Mouse (Mus musculus): ENCODE measurements around the gene Cstad. TPM values are rescaled to one million over a fixed set of nuclear protein-coding genes. Genes with fewer than 3 reads are reported as not detected.

Gene Cstad
- total RNA-seq, 2 experiments from 2014 or later = 5.0 to 5.9 TPM

DNA sequence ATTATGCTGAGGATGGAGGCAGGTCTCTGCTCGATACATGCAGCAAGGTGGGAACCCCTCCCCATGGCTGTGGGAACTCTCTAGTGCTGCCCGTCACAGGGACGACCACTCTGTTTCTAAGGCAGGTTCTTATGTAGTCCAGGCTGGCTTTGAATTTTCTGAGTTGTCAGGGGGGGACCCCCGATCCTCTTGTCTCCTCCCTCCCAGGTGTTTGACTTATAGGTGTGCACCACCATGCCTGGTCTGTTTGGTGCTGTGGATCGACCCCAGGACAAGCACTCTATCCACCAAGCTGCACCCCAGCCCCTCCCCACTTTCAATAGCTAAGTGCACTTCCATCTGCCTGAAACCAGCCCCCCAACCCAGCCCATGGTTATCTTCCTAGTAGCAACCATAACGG, 1.9 kb upstream of the Cstad start:
- DNase-seq = no peak
- intact Hi-C loops (cut with DNase I; ENCODE audit: low total_unique reads) = loop anchor here (10.0 kb wide), 1 partner anchor 118 kb away; the partner anchor contains the start of gene Ier5l

DNA sequence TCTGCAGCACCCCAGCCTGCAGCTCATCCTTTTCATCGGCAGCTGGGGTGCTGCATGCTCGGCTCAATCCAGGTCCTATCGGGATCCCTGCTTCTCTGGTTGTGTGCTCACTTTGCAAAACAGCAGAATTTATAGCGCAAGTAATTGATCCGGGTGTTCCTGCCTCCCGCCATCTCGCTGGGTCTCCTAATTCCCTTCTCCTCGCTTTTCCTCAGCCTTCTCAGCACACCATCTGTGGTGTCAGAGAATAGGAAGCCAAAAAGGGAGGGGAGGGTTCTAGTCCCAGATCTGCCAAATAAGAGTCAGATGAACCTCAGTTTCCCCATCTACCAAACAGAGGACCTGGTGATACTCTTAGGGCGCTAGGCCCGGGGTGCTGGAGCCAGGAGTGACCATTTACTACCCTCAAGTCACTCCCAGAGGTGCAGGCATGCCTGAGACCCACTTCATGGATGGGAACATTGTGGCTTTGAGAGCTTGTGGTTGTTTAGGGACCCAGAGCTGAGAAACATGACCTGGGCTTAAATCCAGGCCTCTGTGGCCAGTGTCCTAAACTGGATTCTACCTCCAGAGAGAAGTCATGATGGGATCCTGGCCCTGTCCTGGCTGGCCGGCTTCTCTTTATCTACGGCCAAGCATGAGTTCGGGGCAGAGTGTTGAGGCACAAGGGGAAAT, 1.1 kb upstream of the Cstad start:
- intact Hi-C loops (cut with DNase I; ENCODE audit: low total_unique reads) = loop anchor here (10.0 kb wide), 1 partner anchor 119 kb away; the partner anchor contains the start of gene Ier5l
- DNase-seq = no peak

GRCm38 (mm10) chr2:30595796-30596195, 956 bp downstream of the Cstad start:
- DNase-seq = no peak
- intact Hi-C loops (cut with DNase I; ENCODE audit: low total_unique reads) = loop anchor here (10.0 kb wide), 1 partner anchor 121 kb away; the partner anchor contains the start of gene Ier5l

DNA sequence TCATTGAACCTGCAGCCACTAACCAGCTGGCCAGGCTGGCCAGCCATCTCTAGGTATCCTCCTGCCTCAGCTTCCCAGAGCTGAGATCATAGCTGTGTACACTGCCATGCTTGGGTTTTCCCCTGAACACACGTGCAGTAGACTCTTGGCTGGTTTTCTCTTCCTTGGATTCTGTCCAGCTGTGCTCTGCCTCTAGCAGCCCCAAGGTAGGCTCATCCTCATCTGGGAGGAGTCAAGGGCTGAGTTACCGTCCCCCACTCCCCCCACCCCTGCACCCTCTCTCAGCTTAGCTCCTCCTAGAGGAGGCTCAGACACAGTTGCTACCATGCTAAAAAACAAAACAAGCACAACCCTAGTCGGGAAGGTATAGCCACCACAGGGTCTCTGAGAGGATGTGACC, 4.8 kb downstream of the Cstad start:
- intact Hi-C loops (cut with DNase I; ENCODE audit: low total_unique reads) = loop anchor here (10.0 kb wide), 2 partner anchors 125 to 185 kb away; partner anchors contain the start of gene Ier5l
- DNase-seq = no peak

GRCm38 (mm10) chr2:30600291-30600690, 5.5 kb downstream of the Cstad start:
- intact Hi-C loops (cut with DNase I; ENCODE audit: low total_unique reads) = loop anchor here (10.0 kb wide), 1 partner anchor 185 kb away; no protein-coding TSS in a partner anchor
- peak; percentile 63 for DNase-seq

DNA sequence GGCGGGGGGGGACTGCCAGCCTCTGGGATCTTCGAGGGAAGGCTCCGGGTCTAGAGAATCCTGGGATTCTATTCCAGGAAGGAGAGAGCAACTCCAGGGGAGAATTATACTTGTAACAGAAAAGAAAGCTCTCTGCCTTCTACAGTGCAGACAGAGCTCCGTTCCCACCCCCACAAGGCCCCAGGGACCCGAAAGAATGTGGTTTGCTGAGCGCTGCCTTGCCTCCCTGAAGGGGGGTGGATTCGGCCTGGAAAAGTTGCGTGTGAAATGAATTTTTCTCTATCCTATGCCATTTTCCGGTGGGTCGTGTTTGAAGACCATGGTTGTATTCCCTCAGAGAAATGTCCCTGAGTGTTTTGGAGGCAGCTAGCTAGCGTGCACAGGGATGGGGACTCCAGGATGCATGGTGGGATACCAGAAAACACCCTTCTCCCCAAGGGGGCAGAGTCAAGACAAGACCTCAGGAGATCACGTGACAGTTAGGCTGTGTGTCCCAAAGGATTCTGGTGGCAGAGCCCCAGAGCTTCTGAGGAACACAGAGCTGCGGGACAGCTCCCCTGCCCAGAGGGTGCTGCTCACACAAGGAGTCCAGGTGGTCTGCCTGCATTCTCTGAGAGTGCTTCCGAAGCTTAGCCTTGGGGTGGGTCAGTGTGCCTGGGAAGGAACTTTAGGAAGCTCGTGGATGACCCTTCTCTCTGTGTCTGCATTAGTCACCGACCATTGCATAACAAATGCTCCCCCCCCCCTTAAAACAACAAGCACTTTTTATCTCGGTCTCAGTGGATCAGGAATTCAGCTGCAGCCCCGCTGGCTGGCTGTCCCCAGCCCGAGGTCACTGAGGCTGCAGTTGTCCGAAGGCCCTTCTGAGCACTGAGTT, 6.4 kb downstream of the Cstad start:
- intact Hi-C loops (cut with DNase I; ENCODE audit: low total_unique reads) = loop anchor here (10.0 kb wide), 1 partner anchor 184 kb away; no protein-coding TSS in a partner anchor
- DNase-seq = peak; percentile 86

DNA sequence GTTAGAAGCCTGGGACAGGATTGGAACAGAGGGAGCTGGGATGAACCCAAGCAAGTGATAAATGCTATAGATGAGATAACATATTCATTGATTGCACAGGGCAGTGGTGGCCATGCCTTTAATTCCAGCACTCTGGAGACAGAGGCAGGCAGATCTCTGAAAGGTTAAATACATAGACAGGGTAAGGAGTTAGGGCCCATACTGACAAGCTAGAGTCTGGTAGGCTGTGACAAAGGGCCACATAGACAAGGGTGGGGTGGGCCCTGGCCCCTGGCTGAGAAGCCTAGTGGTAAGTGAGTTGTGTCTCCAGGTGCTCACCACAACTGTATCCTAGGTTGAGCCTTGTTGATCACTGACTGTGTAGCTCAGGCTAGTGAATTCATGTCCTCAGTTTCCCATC, 7.6 kb downstream of the Cstad start:
- intact Hi-C loops (cut with DNase I; ENCODE audit: low total_unique reads) = loop anchor here (10.0 kb wide), 1 partner anchor 182 kb away; no protein-coding TSS in a partner anchor
- DNase-seq = no peak

DNA sequence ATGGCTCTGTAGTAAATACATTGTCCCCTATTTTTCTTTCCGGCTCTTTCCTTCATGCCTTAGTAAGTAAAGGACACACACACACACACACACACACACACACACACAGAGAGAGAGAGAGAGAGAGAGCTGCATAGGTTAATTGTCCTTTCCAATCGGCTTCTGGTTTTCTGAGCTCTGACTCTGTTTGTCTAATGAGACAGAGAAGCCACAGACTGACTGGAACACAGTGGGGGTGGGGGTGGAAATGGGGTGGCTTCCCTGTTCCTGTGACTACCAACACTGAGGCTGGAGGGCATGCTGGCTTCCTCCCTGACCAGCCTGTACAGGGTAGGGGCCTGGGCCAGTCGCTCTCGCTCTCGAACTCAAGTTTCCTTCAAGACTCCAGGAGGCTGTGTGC, 8.9 kb downstream of the Cstad start:
- no peak for DNase-seq
- intact Hi-C loops (cut with DNase I; ENCODE audit: low total_unique reads) = loop anchor here (10.0 kb wide), 1 partner anchor 181 kb away; no protein-coding TSS in a partner anchor

- peak; percentile 70 for DNase-seq
- intact Hi-C loops (cut with DNase I; ENCODE audit: low total_unique reads) = loop anchor here (10.0 kb wide), 1 partner anchor 180 kb away; no protein-coding TSS in a partner anchor
Observed at GRCm38 (mm10) chr2:30604880-30605761, 10.3 kb downstream of the Cstad start.

- intact Hi-C loops (cut with DNase I; ENCODE audit: low total_unique reads) = loop anchor here (10.0 kb wide), 1 partner anchor 179 kb away; no protein-coding TSS in a partner anchor
- no peak for DNase-seq
Observed at GRCm38 (mm10) chr2:30605762-30606051, 10.9 kb downstream of the Cstad start.

GRCm38 (mm10) chr2:30606621-30607052, 11.8 kb downstream of the Cstad start:
- DNase-seq = no peak
- intact Hi-C loops (cut with DNase I; ENCODE audit: low total_unique reads) = loop anchor here (10.0 kb wide), 1 partner anchor 178 kb away; no protein-coding TSS in a partner anchor

GRCm38 (mm10) chr2:30607941-30608340, 13.1 kb downstream of the Cstad start:
- intact Hi-C loops (cut with DNase I; ENCODE audit: low total_unique reads) = loop anchor here (10.0 kb wide), 1 partner anchor 177 kb away; no protein-coding TSS in a partner anchor
- DNase-seq = no peak

- intact Hi-C loops (cut with DNase I; ENCODE audit: low total_unique reads) = loop anchor here (10.0 kb wide), 1 partner anchor 176 kb away; no protein-coding TSS in a partner anchor
Observed at GRCm38 (mm10) chr2:30608690-30609201, 13.9 kb downstream of the Cstad start.

GRCm38 (mm10) chr2:30613574-30613973, 18.7 kb downstream of the Cstad start:
- intact Hi-C loops (cut with DNase I; ENCODE audit: low total_unique reads) = no loop called here
- peak; percentile 82 for DNase-seq

More at GRCm38 (mm10) chr2:30608690-30609201, 13.9 kb downstream of the Cstad start:
- no peak for DNase-seq

DNA sequence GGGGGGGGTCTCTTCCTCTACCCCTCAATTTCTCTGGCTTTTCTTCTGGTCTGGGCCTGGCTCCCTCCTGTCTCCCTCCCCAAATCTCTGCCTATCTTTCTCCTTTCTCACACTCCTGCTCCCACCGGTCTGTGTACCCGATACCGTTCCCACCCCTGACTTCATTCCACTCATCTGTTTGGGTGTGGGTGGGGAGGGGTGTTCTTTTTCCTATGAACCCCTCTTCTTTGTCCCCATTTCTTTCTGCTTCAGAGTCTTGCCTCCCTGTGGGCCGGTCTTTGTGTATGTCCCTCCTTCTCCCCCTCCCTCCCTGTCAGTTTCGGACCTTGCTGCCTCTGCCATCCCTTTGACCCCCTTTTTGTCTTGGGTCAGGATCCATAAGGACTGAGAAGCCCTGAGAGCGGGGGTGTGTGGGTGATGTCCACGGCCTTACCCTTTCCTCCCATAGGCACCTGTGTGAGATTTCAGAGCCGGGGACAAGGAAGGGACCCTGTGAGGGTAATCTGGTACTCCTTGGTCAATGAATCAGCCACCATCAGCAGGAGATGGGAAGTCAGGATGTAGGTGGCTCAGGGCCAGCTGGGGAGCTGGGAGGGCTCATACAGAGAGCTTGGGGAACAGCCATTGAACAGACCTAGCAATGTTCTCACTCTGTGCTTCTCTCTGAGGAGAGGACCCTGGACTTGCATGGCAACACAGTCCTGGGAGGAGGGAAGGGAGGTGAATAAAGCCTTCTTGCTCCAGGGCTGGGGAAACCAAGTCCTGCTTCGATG, 19.5 kb downstream of the Cstad start:
- intact Hi-C loops (cut with DNase I; ENCODE audit: low total_unique reads) = no loop called here
- no peak for DNase-seq

GRCm38 (mm10) chr2:30615869-30616268, 21.0 kb downstream of the Cstad start:
- intact Hi-C loops (cut with DNase I; ENCODE audit: low total_unique reads) = no loop called here
- DNase-seq = no peak

GRCm38 (mm10) chr2:30616464-30616863, 21.6 kb downstream of the Cstad start:
- intact Hi-C loops (cut with DNase I; ENCODE audit: low total_unique reads) = no loop called here
- DNase-seq = no peak

Data from gastrocnemius, postnatal 14 days (tissue).